In genomic region chr2:180127675-180128074, GRCm38 (mm10) we compare ENCODE assay signal across 27 mouse cellular contexts. TPM values are rescaled to one million over a fixed set of nuclear protein-coding genes. Genes with fewer than 3 reads are reported as not detected.
DNase-seq lines count a peak whose midpoint lies in the region; ATAC-seq lines count a peak whose summit lies in the region.
"Had no signal": no experiment of that assay in that cellular context is flagged by ENCODE, and none has a peak within 500 bp of the region (broad histone marks: within the 10 kb centered on the region; RNA-seq: fewer than 3 reads in every experiment).

No protein-coding gene starts in this region.

- H3K27me3 ChIP-seq in hindbrain, embryonic 14.5 days (ENCODE audit: control insufficient read depth, insufficient read depth, low read length) = no peaks in the 10 kb centered on the region
- H3K27me3 ChIP-seq in hindbrain, embryonic 11.5 days (ENCODE audit: control insufficient read depth, insufficient read depth, low read length) = no peaks in the 10 kb centered on the region
- H3K27me3 ChIP-seq in megakaryocyte, embryonic 14.5 days (replicated peaks) = no peaks in the 10 kb centered on the region
- H3K27me3 ChIP-seq: CH12.LX; kidney, embryonic 15.5 days; limb, embryonic 12.5 days; Patski had no signal

- no peak overlapping the region for H3K4me2 ChIP-seq in hindbrain, embryonic 14.5 days (replicated peaks)
- H3K4me2 ChIP-seq in hindbrain, embryonic 11.5 days (replicated peaks; ENCODE audit: low read depth, low read length) = no peak overlapping the region
- H3K4me2 ChIP-seq: kidney, embryonic 15.5 days; limb, embryonic 12.5 days; liver, embryonic 11.5 days; lung, embryonic 14.5 days had no signal

- peak overlapping the region; percentile 16; the same call in 1 of the 2 replicates for H3K9ac ChIP-seq in hindbrain, embryonic 14.5 days
- no peak overlapping the region for H3K9ac ChIP-seq in hindbrain, embryonic 11.5 days (ENCODE audit: low read depth, low read length)
- H3K9ac ChIP-seq: forebrain, postnatal 0 days; kidney, embryonic 15.5 days; limb, embryonic 12.5 days; lung, embryonic 14.5 days had no signal

- ATAC-seq in hindbrain, embryonic 14.5 days (ENCODE audit: low FRiP score) = no peak
- ATAC-seq in hindbrain, embryonic 11.5 days (ENCODE audit: low FRiP score) = no peak
- ATAC-seq in common myeloid progenitor, adult 5-6 weeks (replicated peaks; ENCODE audit: low read depth, poor library complexity, severe bottlenecking) = peak; percentile 51
- no peak for ATAC-seq in megakaryocyte-erythroid progenitor cell, adult 5-6 weeks (replicated peaks; ENCODE audit: low FRiP score, low TSS enrichment, poor library complexity, severe bottlenecking)
- ATAC-seq: forebrain, postnatal 0 days; intestine, postnatal 0 days; midbrain, embryonic 16.5 days; Patski had no signal

- DNase-seq in hindbrain, embryonic 14.5 days (ENCODE audit: low spot score) = no peak
- no peak for DNase-seq in hindbrain, embryonic 11.5 days (ENCODE audit: low spot score)
- peak; percentile 83 for DNase-seq in 416B (ENCODE audit: low read depth)
- no peak for DNase-seq in adrenal gland, adult 18-20 months (ENCODE audit: low spot score in 2 of 2)
- DNase-seq in cerebellum, postnatal 14 days = no peak
- DNase-seq: adrenal gland, adult 8-10 months; B cell, adult 2 months; cerebellum, adult 9-10 months; forebrain, postnatal 0 days; kidney, postnatal 36 days; layer of hippocampus, postnatal 36 days; lung, embryonic 14.5 days had no signal

- H3K36me3 ChIP-seq in hindbrain, embryonic 14.5 days (replicated peaks; ENCODE audit: control insufficient read depth, insufficient read depth) = peaks cover 5% of the 10 kb centered on the region; the same call in 1 of the 2 replicates
- no peaks in the 10 kb centered on the region for H3K36me3 ChIP-seq in hindbrain, embryonic 11.5 days (ENCODE audit: control insufficient read depth, insufficient read depth, low read length)
- H3K36me3 ChIP-seq in megakaryocyte, embryonic 14.5 days (replicated peaks; ENCODE audit: low read length) = peaks cover 18% of the 10 kb centered on the region

- no peaks in the 10 kb centered on the region for H3K9me3 ChIP-seq in hindbrain, embryonic 14.5 days (ENCODE audit: control insufficient read depth, low read length)
- no peaks in the 10 kb centered on the region for H3K9me3 ChIP-seq in hindbrain, embryonic 11.5 days (ENCODE audit: control insufficient read depth, low read length)
- peaks cover 6% of the 10 kb centered on the region for H3K9me3 ChIP-seq in megakaryocyte, embryonic 14.5 days
- H3K9me3 ChIP-seq: forebrain, embryonic 10.5 days; G1E; heart, embryonic 10.5 days; kidney, embryonic 15.5 days; limb, embryonic 12.5 days had no signal

- WGBS in hindbrain, embryonic 14.5 days = 43% methylated on average over 1 of the region's 1 CpGs
- WGBS in hindbrain, embryonic 11.5 days = 58% methylated on average over 1 of the region's 1 CpGs

- H3K4me1 ChIP-seq in hindbrain, embryonic 14.5 days (replicated peaks; ENCODE audit: control insufficient read depth, insufficient read depth, low read length) = peaks cover 10% of the 10 kb centered on the region
- peaks cover 4% of the 10 kb centered on the region for H3K4me1 ChIP-seq in hindbrain, embryonic 11.5 days (replicated peaks; ENCODE audit: control insufficient read depth, insufficient read depth, low read length)
- H3K4me1 ChIP-seq in megakaryocyte, embryonic 14.5 days = peaks cover 47% of the 10 kb centered on the region

- no peak overlapping the region for H3K27ac ChIP-seq in hindbrain, embryonic 14.5 days
- no peak overlapping the region for H3K27ac ChIP-seq in hindbrain, embryonic 11.5 days (ENCODE audit: low read depth, low read length)
- H3K27ac ChIP-seq: embryonic facial prominence, embryonic 10.5 days; forebrain, embryonic 10.5 days; heart, embryonic 10.5 days; kidney, embryonic 15.5 days had no signal

- no peak overlapping the region for H3K4me3 ChIP-seq in hindbrain, embryonic 14.5 days (replicated peaks; ENCODE audit: low read length)
- H3K4me3 ChIP-seq in hindbrain, embryonic 11.5 days (ENCODE audit: low read depth, low read length) = no peak overlapping the region
- peak overlapping the region; percentile 20 for H3K4me3 ChIP-seq in megakaryocyte, embryonic 14.5 days (replicated peaks)
- H3K4me3 ChIP-seq: embryonic facial prominence, embryonic 10.5 days; forebrain, embryonic 10.5 days; heart, embryonic 10.5 days; kidney, embryonic 15.5 days; limb, embryonic 12.5 days had no signal

RNA-seq across cellular contexts. Expression of gene Osbpl2, which starts 8.6 kb away (rescaled TPM):
- 73.1 and 79.2 TPM in 2 replicates for polyA plus RNA-seq in hindbrain, embryonic 14.5 days (2014; fragmentation: Nextera tagmentation; extraction: Ambion mirVana)
- 42.1 and 42.2 TPM in 2 replicates for polyA plus RNA-seq in hindbrain, embryonic 11.5 days (2014; fragmentation: Nextera tagmentation; extraction: Ambion mirVana)
- 33.8 and 35.9 TPM in 2 replicates for total RNA-seq in common myeloid progenitor, adult 5-6 weeks (2017)
- 6.4 and 18.4 TPM in 2 replicates for polyA plus RNA-seq in megakaryocyte, embryonic 14.5 days (2012; ENCODE audit: insufficient read depth, low replicate concordance)
- total RNA-seq in adrenal gland, adult 18-20 months (2021) = 10 to 100 TPM; 36.9 to 37.5 TPM
- 23.9 and 25.4 TPM in 2 replicates for total RNA-seq in megakaryocyte-erythroid progenitor cell, adult 5-6 weeks (2014; fragmentation: Nextera tagmentation)
- total RNA-seq in megakaryocyte-erythroid progenitor cell, adult 5-6 weeks (2017) = 29.4 and 35.1 TPM in 2 replicates

RNA-seq across cellular contexts. Expression of gene Hrh3, which starts 23.4 kb away (rescaled TPM):
- 1.4 and 1.7 TPM in 2 replicates for polyA plus RNA-seq in hindbrain, embryonic 14.5 days (2014; fragmentation: Nextera tagmentation; extraction: Ambion mirVana)
- polyA plus RNA-seq in hindbrain, embryonic 11.5 days (2014; fragmentation: Nextera tagmentation; extraction: Ambion mirVana) = 2.6 and 2.7 TPM in 2 replicates
- total RNA-seq in common myeloid progenitor, adult 5-6 weeks (2017) = not detected in 2 replicates
- polyA plus RNA-seq in megakaryocyte, embryonic 14.5 days (2012; ENCODE audit: insufficient read depth, low replicate concordance) = not detected in 2 replicates
- total RNA-seq in adrenal gland, adult 18-20 months (2021) = under 1 TPM in 1 of 2 experiments, not detected in 1; 0.10 TPM
- not detected in 2 replicates for total RNA-seq in megakaryocyte-erythroid progenitor cell, adult 5-6 weeks (2014; fragmentation: Nextera tagmentation)
- total RNA-seq in megakaryocyte-erythroid progenitor cell, adult 5-6 weeks (2017) = not detected in 2 replicates
- total RNA-seq: CH12.LX; gastrocnemius, adult 8-10 months had no signal
- polyA plus RNA-seq: G1E; heart, embryonic 10.5 days; intestine, postnatal 0 days; kidney, embryonic 15.5 days; liver, embryonic 11.5 days; lung, embryonic 14.5 days had no signal

RNA-seq across cellular contexts. Expression of gene Adrm1, which starts 43.6 kb away (rescaled TPM):
- 148 and 149 TPM in 2 replicates for polyA plus RNA-seq in hindbrain, embryonic 14.5 days (2014; fragmentation: Nextera tagmentation; extraction: Ambion mirVana)
- polyA plus RNA-seq in hindbrain, embryonic 11.5 days (2014; fragmentation: Nextera tagmentation; extraction: Ambion mirVana) = 174 and 183 TPM in 2 replicates
- total RNA-seq in common myeloid progenitor, adult 5-6 weeks (2017) = 51.8 and 52.0 TPM in 2 replicates
- 509 and 1,399 TPM in 2 replicates for polyA plus RNA-seq in megakaryocyte, embryonic 14.5 days (2012; ENCODE audit: insufficient read depth, low replicate concordance)
- 100 to 1,000 TPM; 179 to 198 TPM for total RNA-seq in adrenal gland, adult 18-20 months (2021)
- 143 and 144 TPM in 2 replicates for total RNA-seq in megakaryocyte-erythroid progenitor cell, adult 5-6 weeks (2014; fragmentation: Nextera tagmentation)
- 51.7 and 76.2 TPM in 2 replicates for total RNA-seq in megakaryocyte-erythroid progenitor cell, adult 5-6 weeks (2017)

RNA-seq across cellular contexts. Expression of gene Mtg2, which starts 57.3 kb away (rescaled TPM):
- polyA plus RNA-seq in hindbrain, embryonic 14.5 days (2014; fragmentation: Nextera tagmentation; extraction: Ambion mirVana) = 29.4 and 30.2 TPM in 2 replicates
- polyA plus RNA-seq in hindbrain, embryonic 11.5 days (2014; fragmentation: Nextera tagmentation; extraction: Ambion mirVana) = 26.3 and 31.5 TPM in 2 replicates
- 9.7 and 12.5 TPM in 2 replicates for total RNA-seq in common myeloid progenitor, adult 5-6 weeks (2017)
- polyA plus RNA-seq in megakaryocyte, embryonic 14.5 days (2012; ENCODE audit: insufficient read depth, low replicate concordance) = 2.3 and 13.9 TPM in 2 replicates
- total RNA-seq in adrenal gland, adult 18-20 months (2021) = 10 to 100 TPM; 14.6 to 15.3 TPM
- 14.0 and 20.9 TPM in 2 replicates for total RNA-seq in megakaryocyte-erythroid progenitor cell, adult 5-6 weeks (2014; fragmentation: Nextera tagmentation)
- total RNA-seq in megakaryocyte-erythroid progenitor cell, adult 5-6 weeks (2017) = 14.8 and 16.7 TPM in 2 replicates
